Mouse (Mus musculus): Measurements from ENCODE around the gene Gm14308.
"Not testable (repeated sequence)": the region's sequence is repeated elsewhere in the genome, so short reads cannot be mapped to it uniquely, and the experiment has no call there.

The Gm14308 gene

DNA sequence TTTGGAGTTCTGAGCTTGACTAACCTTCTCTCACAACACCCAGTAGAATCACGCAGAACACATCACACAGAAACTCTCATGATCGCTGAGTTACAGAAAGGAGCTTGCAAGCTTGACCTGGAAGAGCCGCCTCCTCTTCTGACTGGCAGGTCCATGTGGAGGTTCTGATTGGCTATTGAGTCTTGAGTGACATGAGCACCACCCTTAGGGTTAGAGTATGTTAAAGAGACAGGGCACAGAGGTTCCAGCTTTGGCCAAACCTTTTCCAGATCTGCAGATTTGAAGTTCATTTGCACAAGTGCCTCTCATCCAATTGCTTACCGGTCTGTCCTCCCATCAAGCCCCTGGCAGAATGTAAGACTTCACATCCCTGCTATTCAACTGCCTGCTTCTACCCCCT, at the start of gene Gm14308:
Gene Gm14308, minus strand, starts transcription at position 101 of the 400 bp plus-strand sequence.
- not testable (repeated sequence) for DNase-seq (ENCODE audit: low spot score)

GRCm38 (mm10) chr2:176670222-176670621, 34.1 kb upstream of the Gm14308 start, which contains the start of gene Zfp973:
Gene Zfp973 (plus strand): TSS chr2:176670522.
- DNase-seq (ENCODE audit: low spot score): not testable (repeated sequence)
